Mouse (Mus musculus): ENCODE results near the gene Topbp1. TPM values are rescaled to one million over a fixed set of nuclear protein-coding genes. Genes with fewer than 3 reads are reported as not detected.

Gene Topbp1
- polyA plus RNA-seq, 1 experiment from 2014 or later = 13.7 TPM

DNA sequence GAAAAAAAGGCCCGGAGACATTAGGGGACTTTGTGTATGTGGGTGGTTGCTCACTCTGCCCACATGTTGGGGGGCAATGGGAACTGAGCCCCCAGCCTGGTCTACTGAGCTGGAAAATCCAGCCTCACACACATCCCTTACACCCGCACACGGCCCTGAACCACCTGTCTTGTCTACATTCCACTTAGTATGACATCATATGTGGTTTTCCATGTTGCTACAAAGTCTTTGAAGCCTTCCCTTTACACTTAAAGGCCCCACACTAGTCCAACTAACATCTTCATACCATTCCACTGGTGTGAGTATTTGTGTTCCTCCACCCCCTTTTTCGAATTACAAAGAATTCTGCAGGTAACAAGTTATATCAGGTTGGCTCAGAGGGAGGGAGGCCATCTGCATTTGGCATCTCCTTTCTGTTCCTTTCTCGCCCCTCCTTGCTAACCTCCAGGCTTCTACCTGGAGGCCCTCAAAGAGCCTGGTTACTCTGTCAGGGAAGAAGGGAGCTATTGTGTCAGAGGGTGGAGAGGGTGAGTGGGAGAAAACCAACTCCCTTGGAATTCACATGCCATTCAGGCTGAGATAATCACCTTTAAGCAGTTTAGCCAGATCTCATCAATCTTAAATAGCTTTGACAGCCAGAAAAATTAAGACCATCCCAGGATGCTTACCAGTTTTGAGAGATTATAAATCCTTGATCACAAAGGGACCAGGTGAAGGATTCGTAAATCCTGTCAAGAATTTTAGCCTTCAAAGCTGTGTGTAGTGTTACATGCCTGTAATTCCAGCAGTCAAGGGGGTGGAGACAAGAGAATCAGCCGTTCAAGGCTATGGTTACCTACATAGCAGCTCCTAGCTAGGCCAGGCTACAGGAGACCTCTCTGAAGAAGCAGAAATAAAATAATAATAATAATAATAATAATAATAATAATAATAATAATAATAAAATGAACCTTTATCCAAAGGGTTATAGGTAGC, 71.6 kb downstream of the Topbp1 start:
- H3K9me3 ChIP-seq (ENCODE audit: control insufficient read depth, low read length) = no peaks in the 10 kb centered on the region
- H3K4me3 ChIP-seq (ENCODE audit: low read depth, low read length) = no peak overlapping the region
- H3K4me2 ChIP-seq (ENCODE audit: low read depth, low read length) = no peak overlapping the region
- no peak overlapping the region for H3K27ac ChIP-seq (ENCODE audit: low read depth, low read length)
- H3K36me3 ChIP-seq (ENCODE audit: control insufficient read depth, insufficient read depth, low read length) = no peaks in the 10 kb centered on the region
- H3K27me3 ChIP-seq (ENCODE audit: control insufficient read depth, insufficient read depth, low read length) = no peaks in the 10 kb centered on the region
- no peak for ATAC-seq (ENCODE audit: low read depth)
- no peak overlapping the region for H3K9ac ChIP-seq (replicated peaks; ENCODE audit: low read depth, low read length)
- no peaks in the 10 kb centered on the region for H3K4me1 ChIP-seq (ENCODE audit: control insufficient read depth, insufficient read depth, low read length)
- 84% methylated on average over 7 of the region's 7 CpGs for WGBS

- Histone ChIP-seq H3K4me3 (ENCODE audit: low read depth, low read length) (no peak overlapping the region), H3K27me3 (ENCODE audit: control insufficient read depth, insufficient read depth, low read length) (no peaks in the 10 kb centered on the region), H3K27ac (ENCODE audit: low read depth, low read length) (no peak overlapping the region), H3K4me2 (ENCODE audit: low read depth, low read length) (no peak overlapping the region), H3K4me1 (ENCODE audit: control insufficient read depth, insufficient read depth, low read length) (no peaks in the 10 kb centered on the region), H3K36me3 (ENCODE audit: control insufficient read depth, insufficient read depth, low read length) (no peaks in the 10 kb centered on the region), H3K9me3 (ENCODE audit: control insufficient read depth, low read length) (no peaks in the 10 kb centered on the region), H3K9ac (replicated peaks; ENCODE audit: low read depth, low read length) (no peak overlapping the region)
- WGBS = 42% methylated on average over 10 of the region's 10 CpGs
- ATAC-seq (ENCODE audit: low read depth) = no peak
These were observed 73.7 kb downstream of the Topbp1 start for GRCm38 (mm10) chr9:103378686-103379085.

GRCm38 (mm10) chr9:103379199-103379598, 74.2 kb downstream of the Topbp1 start:
- Histone ChIP-seq H3K4me2 (ENCODE audit: low read depth, low read length) (no peak overlapping the region), H3K9me3 (ENCODE audit: control insufficient read depth, low read length) (no peaks in the 10 kb centered on the region), H3K9ac (replicated peaks; ENCODE audit: low read depth, low read length) (no peak overlapping the region), H3K36me3 (ENCODE audit: control insufficient read depth, insufficient read depth, low read length) (no peaks in the 10 kb centered on the region), H3K4me3 (ENCODE audit: low read depth, low read length) (no peak overlapping the region), H3K27me3 (ENCODE audit: control insufficient read depth, insufficient read depth, low read length) (no peaks in the 10 kb centered on the region), H3K4me1 (ENCODE audit: control insufficient read depth, insufficient read depth, low read length) (no peaks in the 10 kb centered on the region), H3K27ac (ENCODE audit: low read depth, low read length) (no peak overlapping the region)
- ATAC-seq (ENCODE audit: low read depth) = no peak
- WGBS = 68% methylated on average over 9 of the region's 9 CpGs

DNA sequence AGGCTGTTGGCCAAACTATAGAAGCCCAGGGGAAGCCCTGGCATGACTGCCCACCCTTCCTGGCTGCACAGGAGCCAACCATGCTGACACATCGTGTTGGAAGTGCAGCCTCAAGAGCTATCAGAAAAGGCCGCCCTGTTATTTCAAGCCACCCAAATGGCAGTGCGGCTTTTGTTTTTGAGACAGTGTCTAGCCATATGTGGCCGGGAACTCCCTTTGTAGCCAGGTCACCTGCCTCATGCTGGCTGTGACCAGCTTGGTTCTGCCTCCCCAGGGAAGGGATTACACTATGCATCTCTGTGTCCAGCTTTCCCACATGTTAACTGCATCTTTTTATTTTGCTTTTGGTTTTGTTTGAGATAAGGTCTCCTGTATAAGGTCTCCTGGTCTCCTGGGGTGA, 75.6 kb downstream of the Topbp1 start:
- H3K36me3 ChIP-seq (ENCODE audit: control insufficient read depth, insufficient read depth, low read length) = no peaks in the 10 kb centered on the region
- no peak overlapping the region for H3K4me3 ChIP-seq (ENCODE audit: low read depth, low read length)
- no peak overlapping the region for H3K27ac ChIP-seq (ENCODE audit: low read depth, low read length)
- no peak overlapping the region for H3K9ac ChIP-seq (replicated peaks; ENCODE audit: low read depth, low read length)
- no peak overlapping the region for H3K4me2 ChIP-seq (ENCODE audit: low read depth, low read length)
- H3K27me3 ChIP-seq (ENCODE audit: control insufficient read depth, insufficient read depth, low read length) = no peaks in the 10 kb centered on the region
- H3K4me1 ChIP-seq (ENCODE audit: control insufficient read depth, insufficient read depth, low read length) = no peaks in the 10 kb centered on the region
- H3K9me3 ChIP-seq (ENCODE audit: control insufficient read depth, low read length) = no peaks in the 10 kb centered on the region
- no peak for ATAC-seq (ENCODE audit: low read depth)
- 83% methylated on average over 4 of the region's 4 CpGs for WGBS

DNA sequence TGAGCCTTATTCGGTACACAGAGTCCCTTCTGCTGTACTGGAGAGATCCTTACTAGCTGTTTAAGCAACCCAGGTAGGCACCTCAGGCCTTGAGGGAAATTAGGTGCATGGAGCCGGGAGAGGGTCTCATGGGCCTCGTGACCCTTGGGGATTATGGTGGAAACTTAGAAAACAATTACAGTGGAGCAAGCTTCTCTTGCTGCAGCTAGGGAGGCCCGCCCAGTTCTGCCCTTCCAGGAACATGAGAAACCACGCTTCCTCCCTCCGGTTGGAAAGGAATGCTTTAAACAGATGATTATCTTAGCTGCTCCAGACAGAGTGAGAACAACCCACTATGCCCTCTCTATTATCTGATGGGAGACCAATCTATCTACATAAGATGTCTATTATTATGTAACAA, 78.0 kb downstream of the Topbp1 start:
- no peak for ATAC-seq (ENCODE audit: low read depth)
- Histone ChIP-seq H3K4me1 (ENCODE audit: control insufficient read depth, insufficient read depth, low read length) (no peaks in the 10 kb centered on the region), H3K9me3 (ENCODE audit: control insufficient read depth, low read length) (no peaks in the 10 kb centered on the region), H3K27me3 (ENCODE audit: control insufficient read depth, insufficient read depth, low read length) (no peaks in the 10 kb centered on the region), H3K4me3 (ENCODE audit: low read depth, low read length) (no peak overlapping the region), H3K9ac (replicated peaks; ENCODE audit: low read depth, low read length) (no peak overlapping the region), H3K27ac (ENCODE audit: low read depth, low read length) (no peak overlapping the region), H3K36me3 (ENCODE audit: control insufficient read depth, insufficient read depth, low read length) (no peaks in the 10 kb centered on the region), H3K4me2 (ENCODE audit: low read depth, low read length) (no peak overlapping the region)
- 86% methylated on average over 6 of the region's 6 CpGs for WGBS

GRCm38 (mm10) chr9:103383576-103383975, 78.6 kb downstream of the Topbp1 start:
- Histone ChIP-seq H3K9ac (replicated peaks; ENCODE audit: low read depth, low read length) (no peak overlapping the region), H3K4me3 (ENCODE audit: low read depth, low read length) (no peak overlapping the region), H3K27me3 (ENCODE audit: control insufficient read depth, insufficient read depth, low read length) (no peaks in the 10 kb centered on the region), H3K36me3 (ENCODE audit: control insufficient read depth, insufficient read depth, low read length) (no peaks in the 10 kb centered on the region), H3K4me1 (ENCODE audit: control insufficient read depth, insufficient read depth, low read length) (no peaks in the 10 kb centered on the region), H3K9me3 (ENCODE audit: control insufficient read depth, low read length) (no peaks in the 10 kb centered on the region), H3K27ac (ENCODE audit: low read depth, low read length) (no peak overlapping the region), H3K4me2 (ENCODE audit: low read depth, low read length) (no peak overlapping the region)
- no peak for ATAC-seq (ENCODE audit: low read depth)
- 91% methylated on average over 1 of the region's 1 CpGs for WGBS

DNA sequence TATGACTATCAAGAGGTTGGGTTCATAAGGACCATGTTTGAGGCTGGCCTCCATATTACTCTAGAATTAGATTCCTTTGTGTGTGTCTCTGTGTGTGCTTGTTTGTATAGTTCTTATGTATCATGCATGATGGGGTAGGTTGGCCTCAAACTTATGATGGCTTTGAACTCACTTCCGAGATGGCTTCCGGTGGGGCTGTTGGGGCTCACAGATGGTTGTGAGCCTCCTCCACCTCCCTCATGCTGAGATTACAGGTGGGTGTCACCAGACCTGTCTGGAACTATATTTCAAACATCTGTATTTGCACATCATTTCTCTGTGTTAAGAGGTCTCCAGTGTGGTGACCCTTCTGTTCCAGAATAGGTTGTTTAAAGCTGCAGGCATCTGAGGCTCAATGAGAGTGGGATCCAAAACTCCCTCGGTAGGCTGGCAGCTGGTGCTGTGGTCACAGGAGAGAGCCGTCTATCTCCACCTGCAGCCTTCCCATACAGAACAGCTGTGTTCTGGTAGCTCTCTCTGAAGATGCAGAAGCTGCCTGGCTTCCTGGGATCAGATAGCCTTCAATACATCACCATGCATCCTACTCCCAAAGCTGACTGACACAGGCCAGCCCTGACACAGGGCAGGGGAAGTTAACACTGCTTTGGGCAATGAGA, 79.3 kb downstream of the Topbp1 start:
- Histone ChIP-seq H3K27me3 (ENCODE audit: control insufficient read depth, insufficient read depth, low read length) (no peaks in the 10 kb centered on the region), H3K4me3 (ENCODE audit: low read depth, low read length) (no peak overlapping the region), H3K4me2 (ENCODE audit: low read depth, low read length) (no peak overlapping the region), H3K36me3 (ENCODE audit: control insufficient read depth, insufficient read depth, low read length) (no peaks in the 10 kb centered on the region), H3K9ac (replicated peaks; ENCODE audit: low read depth, low read length) (no peak overlapping the region), H3K4me1 (ENCODE audit: control insufficient read depth, insufficient read depth, low read length) (no peaks in the 10 kb centered on the region), H3K9me3 (ENCODE audit: control insufficient read depth, low read length) (no peaks in the 10 kb centered on the region), H3K27ac (ENCODE audit: low read depth, low read length) (no peak overlapping the region)
- 85% methylated on average over 4 of the region's 4 CpGs for WGBS
- no peak for ATAC-seq (ENCODE audit: low read depth)

GRCm38 (mm10) chr9:103385600-103385999, 80.6 kb downstream of the Topbp1 start:
- no peaks in the 10 kb centered on the region for H3K9me3 ChIP-seq (ENCODE audit: control insufficient read depth, low read length)
- no peak overlapping the region for H3K27ac ChIP-seq (ENCODE audit: low read depth, low read length)
- no peaks in the 10 kb centered on the region for H3K4me1 ChIP-seq (ENCODE audit: control insufficient read depth, insufficient read depth, low read length)
- no peaks in the 10 kb centered on the region for H3K27me3 ChIP-seq (ENCODE audit: control insufficient read depth, insufficient read depth, low read length)
- H3K4me3 ChIP-seq (ENCODE audit: low read depth, low read length) = no peak overlapping the region
- no peak for ATAC-seq (ENCODE audit: low read depth)
- 5% methylated on average over 1 of the region's 1 CpGs for WGBS
- no peak overlapping the region for H3K4me2 ChIP-seq (ENCODE audit: low read depth, low read length)
- H3K36me3 ChIP-seq (ENCODE audit: control insufficient read depth, insufficient read depth, low read length) = no peaks in the 10 kb centered on the region
- H3K9ac ChIP-seq (replicated peaks; ENCODE audit: low read depth, low read length) = no peak overlapping the region

- Histone ChIP-seq H3K4me2 (ENCODE audit: low read depth, low read length) (no peak overlapping the region), H3K27me3 (ENCODE audit: control insufficient read depth, insufficient read depth, low read length) (no peaks in the 10 kb centered on the region), H3K36me3 (ENCODE audit: control insufficient read depth, insufficient read depth, low read length) (no peaks in the 10 kb centered on the region), H3K27ac (ENCODE audit: low read depth, low read length) (no peak overlapping the region), H3K4me1 (ENCODE audit: control insufficient read depth, insufficient read depth, low read length) (no peaks in the 10 kb centered on the region), H3K4me3 (ENCODE audit: low read depth, low read length) (no peak overlapping the region), H3K9me3 (ENCODE audit: control insufficient read depth, low read length) (no peaks in the 10 kb centered on the region), H3K9ac (replicated peaks; ENCODE audit: low read depth, low read length) (no peak overlapping the region)
- WGBS = 37% methylated on average over 5 of the region's 5 CpGs
- ATAC-seq (ENCODE audit: low read depth) = no peak
These were observed 81.6 kb downstream of the Topbp1 start for GRCm38 (mm10) chr9:103386573-103386972.

Measured in neural tube, embryonic 14.5 days (tissue).